Mouse (Mus musculus) left cerebral cortex, adult 11 months (tissue): ENCODE data around the gene Nprl2.

Experiments
- DNase-seq: peaks from one replicate; pipeline ENCODE4 v3.0.0; 2022; ENCODE audit warnings: low spot score

Nprl2 gene

DNA sequence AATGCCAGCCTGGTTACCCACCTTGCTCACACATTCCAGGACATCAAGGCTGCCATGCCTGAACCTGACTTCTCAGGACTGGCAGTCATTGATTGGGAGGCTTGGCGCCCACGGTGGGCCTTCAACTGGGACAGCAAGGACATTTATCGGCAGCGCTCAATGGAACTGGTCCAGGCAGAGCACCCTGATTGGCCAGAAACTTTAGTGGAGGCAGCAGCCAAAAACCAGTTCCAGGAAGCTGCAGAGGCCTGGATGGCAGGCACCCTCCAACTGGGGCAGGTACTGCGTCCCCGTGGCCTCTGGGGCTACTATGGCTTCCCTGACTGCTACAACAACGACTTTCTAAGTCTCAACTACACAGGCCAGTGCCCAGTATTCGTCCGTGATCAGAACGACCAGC, 35.8 kb downstream of the Nprl2 start:
- DNase-seq, result no peak

- no peak for DNase-seq
Observed at GRCm38 (mm10) chr9:107578587-107578986, 36.6 kb downstream of the Nprl2 start, which contains the start of gene Naa80. TSS of gene Naa80 (plus strand) at chr9:107578887.

- DNase-seq, result no peak
Observed at GRCm38 (mm10) chr9:107579023-107579900, 37.2 kb downstream of the Nprl2 start.

- DNase-seq, result peak; percentile 79
Observed at GRCm38 (mm10) chr9:107580501-107581317, 38.7 kb downstream of the Nprl2 start, which contains the start of gene Hyal3. TSS of gene Hyal3 (plus strand) at chr9:107580818.

GRCm38 (mm10) chr9:107581584-107581983, 39.6 kb downstream of the Nprl2 start:
- no peak for DNase-seq

DNA sequence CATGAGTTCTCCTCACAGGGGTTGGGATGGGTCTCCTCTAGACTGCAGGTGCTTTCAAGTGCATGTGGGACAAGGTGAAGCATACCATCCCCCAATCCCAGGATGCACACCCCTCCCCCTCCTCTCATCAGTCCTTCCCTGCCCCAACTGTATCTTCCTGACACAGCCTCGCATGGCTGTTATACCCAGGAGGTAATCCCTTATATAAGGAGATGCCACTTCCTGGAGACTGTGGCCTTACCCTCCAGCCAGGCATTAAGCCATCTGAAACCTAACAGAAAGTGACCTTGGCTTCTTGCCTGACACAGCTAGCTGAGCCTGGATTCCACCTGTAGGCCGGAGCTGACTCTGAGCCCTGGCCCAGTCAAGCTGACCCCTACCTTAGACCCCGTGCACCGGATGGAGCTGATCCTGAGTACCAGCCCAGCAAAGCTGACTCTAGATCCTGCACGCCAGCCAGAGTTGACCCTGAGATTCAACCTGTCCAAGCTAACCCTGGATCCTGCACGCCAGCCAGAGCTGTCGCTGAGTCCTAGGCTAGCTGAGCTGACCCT, 40.6 kb downstream of the Nprl2 start:
- DNase-seq, result no peak

DNA sequence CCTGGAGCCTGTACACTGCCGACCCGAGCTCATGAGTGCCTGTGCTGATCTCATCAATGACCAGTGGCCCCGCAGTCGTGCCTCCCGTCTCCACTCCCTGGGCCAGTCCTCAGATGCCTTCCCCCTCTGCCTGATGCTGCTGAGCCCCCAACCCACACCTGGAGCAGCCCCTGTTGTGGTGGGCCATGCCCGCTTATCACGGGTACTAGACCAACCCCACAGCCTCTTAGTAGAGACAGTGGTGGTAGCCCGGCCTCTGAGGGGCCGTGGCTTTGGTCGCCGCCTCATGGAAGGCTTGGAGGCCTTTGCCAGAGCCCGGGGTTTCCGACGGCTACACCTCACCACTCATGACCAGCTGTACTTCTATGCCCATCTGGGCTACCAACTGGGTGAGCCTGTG, 41.1 kb downstream of the Nprl2 start:
- no peak for DNase-seq

- DNase-seq, result no peak
Observed at GRCm38 (mm10) chr9:107586504-107586903, 44.5 kb downstream of the Nprl2 start.

DNA sequence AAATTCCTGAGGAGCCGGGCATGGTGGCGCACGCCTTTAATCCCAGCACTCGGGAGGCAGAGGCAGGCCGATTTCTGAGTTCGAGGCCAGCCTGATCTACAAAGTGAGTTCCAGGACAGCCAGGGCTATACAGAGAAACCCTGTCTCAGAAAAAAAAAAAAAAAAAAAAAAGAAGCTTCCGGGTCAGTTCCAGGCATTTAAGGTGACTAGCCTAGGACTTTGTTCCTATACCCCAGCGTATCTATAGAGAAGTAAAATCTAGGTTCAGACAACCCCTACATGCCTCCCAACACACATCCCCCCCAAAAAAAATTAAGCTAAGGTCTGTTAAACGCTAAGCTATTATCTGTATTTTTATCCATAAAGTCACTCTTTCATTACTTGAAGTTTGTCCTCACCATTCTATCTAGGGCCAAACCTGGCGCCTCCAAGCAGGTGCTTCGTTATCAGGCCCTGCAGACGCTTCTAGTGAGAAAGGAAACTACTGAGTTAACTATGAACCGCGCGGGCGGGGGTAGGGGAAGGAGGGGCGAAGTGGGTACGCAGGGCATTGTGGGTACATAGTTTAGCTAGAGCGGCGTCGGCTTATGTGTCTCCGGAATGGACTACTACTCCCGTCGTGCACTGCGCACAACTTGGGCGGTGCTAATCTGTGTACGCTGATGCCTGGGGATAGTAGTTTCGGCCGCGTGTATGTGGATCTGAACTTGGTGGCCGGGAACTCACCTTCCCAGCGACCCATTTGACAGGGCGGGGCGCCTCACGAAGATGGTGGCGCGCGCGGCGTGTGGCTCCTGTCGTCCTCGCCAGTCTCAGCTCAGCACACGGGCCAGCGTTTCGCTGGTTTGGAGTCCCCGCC, 45.2 kb downstream of the Nprl2 start, which contains the start of gene Ifrd2:
Gene Ifrd2, plus strand, starts transcription at position 669 of the 859 bp plus-strand sequence.
- peak; percentile 98 for DNase-seq

GRCm38 (mm10) chr9:107587833-107588639, 46.0 kb downstream of the Nprl2 start:
- no peak for DNase-seq

GRCm38 (mm10) chr9:107590058-107590772, 48.2 kb downstream of the Nprl2 start:
- DNase-seq, result no peak

- DNase-seq, result no peak
Observed at GRCm38 (mm10) chr9:107590773-107591060, 48.7 kb downstream of the Nprl2 start.

DNA sequence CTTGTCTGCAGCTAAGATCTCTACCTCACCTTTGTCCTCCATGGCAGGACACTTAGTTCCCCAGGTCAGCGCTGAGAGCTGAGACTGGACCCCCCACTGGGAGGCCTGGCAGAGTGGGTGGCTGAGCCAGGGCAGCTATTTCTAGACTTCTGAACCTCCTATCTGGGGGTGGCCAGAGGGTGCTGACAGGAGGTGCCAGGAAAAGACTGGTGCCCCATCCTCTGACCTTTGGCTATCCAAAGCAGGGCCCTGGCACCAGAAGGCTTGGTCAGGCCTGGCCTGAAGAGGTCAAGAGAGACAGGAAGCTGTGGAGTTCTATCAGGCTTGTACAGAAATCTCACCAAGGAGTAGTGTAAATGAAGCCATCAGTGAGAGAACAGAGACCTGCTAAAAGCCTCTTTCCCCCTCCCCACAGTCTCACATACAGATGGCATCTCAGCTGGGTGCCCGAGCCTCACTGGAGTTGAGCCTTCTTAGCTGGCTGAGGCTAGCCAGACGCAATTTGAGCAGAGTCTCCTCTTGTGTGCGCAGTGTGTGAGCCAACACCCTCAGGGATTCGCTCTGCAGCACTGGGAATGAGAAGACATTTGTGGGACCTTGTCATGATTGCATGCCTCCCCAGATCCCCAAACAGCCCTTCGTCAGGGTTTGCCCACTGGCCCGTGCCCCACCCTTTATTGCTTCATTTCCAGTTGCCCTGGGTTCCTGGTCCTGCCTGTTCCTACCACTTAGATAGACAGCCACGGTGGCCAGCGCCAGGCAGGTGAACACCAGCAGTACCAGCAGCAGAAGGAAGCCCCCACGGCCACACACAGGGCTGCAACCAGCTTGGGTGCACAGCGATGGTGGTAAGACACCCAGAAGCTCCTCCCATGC, 51.3 kb downstream of the Nprl2 start:
- no peak for DNase-seq

DNA sequence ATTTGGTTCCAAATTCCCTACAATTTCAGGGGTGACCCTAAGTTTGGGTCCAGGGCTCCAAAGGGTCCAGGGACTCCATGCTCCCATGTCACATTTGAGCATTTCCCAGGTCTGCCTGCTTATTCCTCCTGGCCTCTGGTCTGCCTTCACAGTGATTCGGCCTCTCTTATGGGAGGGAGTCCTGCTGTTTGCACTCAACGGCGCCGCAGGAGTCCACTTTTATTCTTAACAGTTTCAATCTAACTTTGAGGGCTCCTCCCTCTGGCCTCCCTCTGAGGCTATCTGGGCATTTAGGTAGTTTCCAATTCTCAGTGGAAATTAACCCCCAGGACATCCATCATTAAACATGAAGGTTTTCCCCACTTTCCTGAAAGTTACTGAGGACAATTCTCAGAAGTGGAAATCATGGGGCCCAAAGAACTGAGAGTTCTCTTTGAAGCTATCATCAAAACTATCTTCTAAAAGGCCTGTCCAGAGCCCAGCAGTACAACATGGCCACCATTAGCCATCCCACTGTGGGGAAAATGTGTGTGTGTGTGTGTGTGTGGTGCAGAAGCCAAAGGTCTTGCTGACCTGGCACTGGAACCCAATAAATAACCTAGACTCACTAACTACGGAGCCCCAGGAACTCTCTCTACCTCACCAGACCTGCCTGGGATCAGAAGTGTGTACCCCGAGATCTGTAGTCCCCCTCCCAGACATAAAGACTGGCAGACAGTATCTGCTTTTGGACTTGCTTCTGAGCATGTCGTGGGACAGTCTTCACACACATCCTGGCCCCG, 52.4 kb downstream of the Nprl2 start:
- DNase-seq, result no peak
